Mouse (Mus musculus) liver, postnatal 0 days (tissue): ENCODE measurements at regions not wholly inside any gene's neighbourhood (a gene's known extent, or its start where the extent isn't known, plus 50 kb on each side); places are given as distances from the start of the nearest gene placed in this dataset.

Source experiments
- ATAC-seq: fragments of 200-750 bp; cut with Nextera tagmentation; 2 replicates; pipeline ENCODE4 v1.8.0; 2017; ENCODE audit warnings: mild to moderate bottlenecking, moderate library complexity
- DNase-seq: peaks from one replicate; pipeline ENCODE4 v3.0.0-alpha.2; 2016
- H3K27ac ChIP-seq: fragments of 300-500 bp; sonication (generic); 2 replicates; pipeline ENCODE4 v1.5.1; 2014; ENCODE audit warnings: antibody characterized with exemption, moderate library complexity, mild to moderate bottlenecking, low read depth
- H3K27me3 ChIP-seq: fragments of 300-500 bp; sonication (generic); 2 replicates; pipeline ENCODE4 v1.6.1; 2014; ENCODE audit warnings: low read length, control low read depth, mixed read lengths; ENCODE audit not compliant: insufficient read depth
- H3K36me3 ChIP-seq: fragments of 300-500 bp; sonication (generic); replicated peaks from 2 replicates; pipeline ENCODE4 v1.6.1; 2014; ENCODE audit warnings: mild to moderate bottlenecking, control low read depth, low read length, moderate library complexity, mixed read lengths; ENCODE audit not compliant: insufficient read depth
- H3K4me1 ChIP-seq: fragments of 300-500 bp; sonication (generic); 2 replicates; pipeline ENCODE4 v1.6.1; 2014; ENCODE audit warnings: antibody characterized with exemption, mild to moderate bottlenecking, control low read depth; ENCODE audit not compliant: insufficient read depth
- H3K4me2 ChIP-seq: fragments of 300-500 bp; sonication (generic); 2 replicates; pipeline ENCODE4 v1.6.1; 2014; ENCODE audit warnings: low read depth, mild to moderate bottlenecking, low read length, moderate library complexity, mixed read lengths
- H3K4me3 ChIP-seq: fragments of 300-500 bp; sonication (generic); 2 replicates; pipeline ENCODE4 v1.5.1; 2014; ENCODE audit warnings: low read depth, low read length
- H3K9ac ChIP-seq: fragments of 300-500 bp; sonication (generic); replicated peaks from 2 replicates; pipeline ENCODE4 v1.6.1; 2014; ENCODE audit warnings: mild to moderate bottlenecking, moderate library complexity
- H3K9me3 ChIP-seq: fragments of 300-500 bp; sonication (generic); 2 replicates; pipeline ENCODE4 v1.6.1; 2016; ENCODE audit warnings: mild to moderate bottlenecking, control low read depth, low read length, mixed read lengths
- CTCF ChIP-seq: sonication (generic); IDR thresholded peaks from 2 replicates; pipeline ENCODE4 v1.5.1; 2016; ENCODE audit warnings: antibody characterized with exemption, low read depth
- EP300 ChIP-seq: IDR thresholded peaks from 2 replicates; pipeline ENCODE4 v1.6.1; 2016; ENCODE audit warnings: antibody characterized with exemption, low read depth, mild to moderate bottlenecking
- WGBS: fragments of 180-500 bp; shearing (Covaris S2); extraction: QIAGEN DNeasy Blood & Tissue Kit; methylation state at CpG from one replicate; pipeline ENCODE4 v1.1.7; 2014; ENCODE audit not compliant: insufficient replicate concordance; 5-methylcytosine and 5-hydroxymethylcytosine counted together

DNA sequence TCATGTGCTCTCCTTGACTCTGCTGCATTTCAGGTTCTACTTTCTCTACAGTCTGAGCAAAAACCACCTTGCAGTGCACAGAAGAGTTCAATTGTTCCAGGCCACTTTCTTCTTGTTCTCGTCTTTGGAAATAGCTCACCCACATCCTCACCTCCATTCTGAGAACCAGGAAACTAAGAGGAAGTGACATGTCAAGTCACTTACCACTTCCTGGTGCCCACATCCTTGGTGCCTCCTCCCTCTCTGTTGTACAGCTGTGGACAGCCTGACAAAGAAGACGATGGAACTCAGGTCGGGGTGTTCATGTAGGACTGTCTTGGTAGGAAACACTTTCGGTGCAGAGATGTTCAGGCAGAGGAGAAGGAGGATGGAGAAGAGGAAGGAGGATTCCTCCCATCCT is 98.3 kb upstream of the Rapgef5 start:
- Histone ChIP-seq H3K4me1 (no peaks in the 10 kb centered on the region), H3K27me3 (no peaks in the 10 kb centered on the region), H3K27ac (no peak overlapping the region), H3K4me3 (no peak overlapping the region), H3K9me3 (no peaks in the 10 kb centered on the region), H3K9ac (no peak overlapping the region), H3K4me2 (no peak overlapping the region), H3K36me3 (no peaks in the 10 kb centered on the region)
- TF ChIP-seq CTCF (no peak), EP300 (no peak)
- no peak for DNase-seq
- peak; percentile 19; the same call in 1 of the 2 replicates for ATAC-seq
- 46% methylated on average over 4 of the region's 4 CpGs for WGBS

GRCm38 (mm10) chr12:117422315-117422978 is 93.8 kb upstream of the Rapgef5 start:
- no peak for TF ChIP-seq CTCF
- TF ChIP-seq EP300 = no peak
- ATAC-seq = no peak
- Histone ChIP-seq H3K36me3 (no peaks in the 10 kb centered on the region), H3K4me2 (no peak overlapping the region), H3K4me1 (peaks cover 3% of the 10 kb centered on the region; the same call in 1 of the 2 replicates), H3K27ac (no peak overlapping the region), H3K9ac (no peak overlapping the region), H3K27me3 (no peaks in the 10 kb centered on the region), H3K9me3 (no peaks in the 10 kb centered on the region), H3K4me3 (no peak overlapping the region)
- WGBS = 83% methylated on average over 7 of the region's 7 CpGs
- no peak for DNase-seq

DNA sequence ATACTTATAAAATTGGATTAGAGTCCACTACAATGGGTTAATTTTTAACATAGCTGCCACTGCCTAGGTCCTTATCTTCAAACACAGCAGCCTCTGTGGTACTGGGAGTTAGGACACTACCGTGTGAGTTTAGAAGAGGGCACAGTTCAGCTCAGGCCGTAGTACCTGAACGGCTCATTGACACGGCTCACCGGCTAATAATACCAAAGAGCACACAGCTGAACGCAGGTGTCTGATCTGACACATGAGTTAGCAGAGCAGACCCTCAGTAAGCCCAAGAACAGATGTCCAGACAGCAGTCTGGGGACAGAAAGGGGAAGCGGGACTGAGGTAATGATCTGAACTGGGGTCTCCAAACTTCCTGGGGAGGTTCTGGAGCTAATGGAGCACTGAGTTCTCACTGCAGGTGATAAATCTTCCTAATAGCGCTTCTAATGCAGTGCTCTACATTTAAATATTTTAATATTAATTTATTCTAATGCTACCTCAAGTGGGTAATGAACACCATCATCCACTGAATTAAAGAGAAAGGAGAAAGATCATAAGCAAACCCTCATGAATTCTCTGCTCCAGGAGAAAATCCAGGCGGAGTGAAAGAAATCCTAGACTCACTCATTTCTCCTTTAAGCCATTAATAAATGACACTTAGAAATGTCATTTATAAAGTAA is 90.8 kb upstream of the Rapgef5 start:
- Histone ChIP-seq H3K4me3 (no peak overlapping the region), H3K9ac (no peak overlapping the region), H3K36me3 (no peaks in the 10 kb centered on the region), H3K4me1 (peaks cover 3% of the 10 kb centered on the region; the same call in 1 of the 2 replicates), H3K27ac (no peak overlapping the region), H3K4me2 (no peak overlapping the region), H3K27me3 (no peaks in the 10 kb centered on the region), H3K9me3 (no peaks in the 10 kb centered on the region)
- ATAC-seq (peak; percentile 77), DNase-seq (no peak)
- WGBS = 29% methylated on average over 9 of the region's 9 CpGs
- TF ChIP-seq EP300 = no peak
- no peak for TF ChIP-seq CTCF

DNA sequence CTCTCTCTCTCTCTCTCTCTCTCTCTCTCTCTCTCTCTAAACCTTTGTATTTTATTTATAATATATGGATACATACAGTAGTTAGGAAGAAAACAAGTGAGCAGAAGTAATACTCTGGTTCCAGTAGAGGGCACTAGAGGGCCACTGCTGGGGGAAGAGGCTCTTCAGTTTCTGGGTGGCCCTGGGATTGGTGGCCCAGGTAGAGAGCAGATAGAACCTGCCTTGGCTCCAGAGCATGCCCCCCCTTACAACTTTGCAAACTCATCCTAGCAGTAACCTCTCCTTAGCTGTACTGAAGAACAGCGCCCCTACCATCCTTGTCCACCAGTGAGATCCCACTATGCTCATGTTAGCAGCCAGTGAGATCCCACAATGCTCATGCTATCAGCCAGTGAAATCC is 88.8 kb upstream of the Rapgef5 start:
- Histone ChIP-seq H3K27ac (no peak overlapping the region), H3K36me3 (no peaks in the 10 kb centered on the region), H3K9ac (no peak overlapping the region), H3K9me3 (no peaks in the 10 kb centered on the region), H3K4me2 (no peak overlapping the region), H3K4me1 (peaks cover 3% of the 10 kb centered on the region; the same call in 1 of the 2 replicates), H3K4me3 (no peak overlapping the region), H3K27me3 (no peaks in the 10 kb centered on the region)
- DNase-seq (peak; percentile 54), ATAC-seq (no peak)
- WGBS = 24% methylated on average over 1 of the region's 1 CpGs
- TF ChIP-seq CTCF = peak; percentile 76
- TF ChIP-seq EP300 = no peak

DNA sequence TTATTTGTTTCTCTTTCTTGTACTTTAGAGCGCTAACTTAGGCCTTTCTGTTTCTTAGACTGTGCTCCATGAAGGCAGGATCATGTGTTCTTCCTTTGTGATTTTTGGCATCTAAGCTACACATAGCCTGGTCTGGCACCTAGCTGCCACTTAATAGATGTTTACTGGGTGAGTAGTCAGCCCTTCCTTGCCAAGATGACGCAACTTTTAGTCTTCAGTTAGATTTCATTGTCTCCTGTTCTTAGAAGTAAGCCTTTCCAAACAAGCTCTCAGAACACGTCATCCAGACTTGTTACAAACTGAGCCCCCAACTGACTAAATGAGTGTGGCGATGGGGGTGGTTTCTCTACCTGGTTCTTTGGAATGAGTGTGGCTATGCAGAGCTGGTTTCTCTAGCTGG is 85.4 kb upstream of the Rapgef5 start:
- H3K27me3 ChIP-seq = no peaks in the 10 kb centered on the region
- no peak overlapping the region for H3K9ac ChIP-seq
- H3K4me2 ChIP-seq = no peak overlapping the region
- H3K27ac ChIP-seq = no peak overlapping the region
- H3K9me3 ChIP-seq = no peaks in the 10 kb centered on the region
- WGBS = 70% methylated on average over 4 of the region's 4 CpGs
- TF ChIP-seq EP300 (no peak), CTCF (no peak)
- no peak for DNase-seq
- ATAC-seq = no peak
- H3K4me1 ChIP-seq = no peaks in the 10 kb centered on the region
- no peak overlapping the region for H3K4me3 ChIP-seq
- no peaks in the 10 kb centered on the region for H3K36me3 ChIP-seq

- Histone ChIP-seq H3K4me2 (no peak overlapping the region), H3K9ac (no peak overlapping the region), H3K36me3 (no peaks in the 10 kb centered on the region), H3K9me3 (no peaks in the 10 kb centered on the region), H3K27ac (no peak overlapping the region), H3K4me3 (no peak overlapping the region), H3K4me1 (no peaks in the 10 kb centered on the region), H3K27me3 (no peaks in the 10 kb centered on the region)
- no peak for TF ChIP-seq CTCF
- DNase-seq (no peak), ATAC-seq (no peak)
- WGBS = 61% methylated on average over 1 of the region's 1 CpGs
Measured at GRCm38 (mm10) chr12:117432788-117433187, 83.5 kb upstream of the Rapgef5 start.
